Mouse (Mus musculus): Measurements from ENCODE around the gene Pi16.

DNA sequence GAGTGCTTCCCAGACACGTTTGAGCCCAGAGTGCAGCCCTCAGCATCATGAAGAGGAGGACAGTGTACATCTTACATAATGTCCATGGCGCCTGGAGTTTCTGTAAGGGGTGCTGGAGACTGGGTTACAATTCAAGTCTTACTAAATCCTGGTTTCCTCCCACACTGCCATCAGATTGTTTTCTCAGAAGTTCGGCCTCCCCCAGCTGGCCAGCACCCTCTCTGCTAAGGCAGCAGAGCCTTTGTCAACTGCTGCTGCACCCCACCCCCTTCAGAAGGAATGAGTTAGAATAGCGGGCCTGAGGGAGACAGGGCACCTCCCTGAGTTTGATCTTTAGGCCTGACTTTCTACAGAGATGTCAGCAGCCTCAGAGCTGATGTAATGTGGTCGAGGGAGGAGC is 15.3 kb upstream of the Pi16 start:
- TF ChIP-seq CTCF (IDR thresholded peaks at IDR 0.05; ENCODE audit: low read depth) (no peak), EP300 (IDR thresholded peaks at IDR 0.05; ENCODE audit: low read depth) (no peak)
